Mouse (Mus musculus) midbrain, embryonic 11.5 days (tissue): ENCODE measurements around the gene Odf3. TPM values are rescaled to one million over a fixed set of nuclear protein-coding genes. Genes with fewer than 3 reads are reported as not detected.

Source experiments
- ATAC-seq: fragments of 200-750 bp; cut with Nextera tagmentation; 2 replicates; pipeline ENCODE4 v1.8.0; 2017; ENCODE audit warnings: moderate TSS enrichment, moderate library complexity; ENCODE audit not compliant: low FRiP score
- DNase-seq: peaks from one replicate; pipeline ENCODE4 v3.0.0; 2015; ENCODE audit warnings: low spot score; ENCODE audit errors: missing footprints
- H3K27ac ChIP-seq: fragments of 300-500 bp; sonication (generic); 2 replicates; pipeline ENCODE4 v1.5.1; 2014; ENCODE audit warnings: low read depth, low read length
- H3K27me3 ChIP-seq: fragments of 300-500 bp; sonication (generic); 2 replicates; pipeline ENCODE4 v1.6.1; 2014; ENCODE audit warnings: mild to moderate bottlenecking, low read length, moderate library complexity, mixed read lengths; ENCODE audit not compliant: control insufficient read depth, insufficient read depth
- H3K36me3 ChIP-seq: fragments of 300-500 bp; sonication (generic); 2 replicates; pipeline ENCODE4 v1.6.1; 2014; ENCODE audit warnings: mild to moderate bottlenecking, low read length, moderate library complexity, mixed read lengths; ENCODE audit not compliant: control insufficient read depth, insufficient read depth
- H3K4me1 ChIP-seq: fragments of 300-500 bp; sonication (generic); 2 replicates; pipeline ENCODE4 v1.6.1; 2014; ENCODE audit warnings: low read length; ENCODE audit not compliant: control insufficient read depth, insufficient read depth
- H3K4me2 ChIP-seq: fragments of 300-500 bp; sonication (generic); 2 replicates; pipeline ENCODE4 v1.6.1; 2014; ENCODE audit warnings: mild to moderate bottlenecking, moderate library complexity
- H3K4me3 ChIP-seq: fragments of 300-500 bp; sonication (generic); 2 replicates; pipeline ENCODE4 v1.5.1; 2014; ENCODE audit warnings: low read depth, low read length
- H3K9ac ChIP-seq: fragments of 300-500 bp; sonication (generic); 2 replicates; pipeline ENCODE4 v1.6.1; 2014; ENCODE audit warnings: low read length
- H3K9me3 ChIP-seq: fragments of 300-500 bp; sonication (generic); 2 replicates; pipeline ENCODE4 v1.6.1; 2016; ENCODE audit warnings: low read length; ENCODE audit not compliant: control insufficient read depth
- WGBS: fragments of 180-500 bp; shearing (Covaris S2); extraction: QIAGEN DNeasy Blood & Tissue Kit; methylation state at CpG from one replicate; pipeline ENCODE4 v1.1.7; 2014; 5-methylcytosine and 5-hydroxymethylcytosine counted together
- polyA plus RNA-seq: library from polyadenylated mRNA; unstranded; fragments of >200 nt; fragmentation: Nextera tagmentation; extraction: Ambion mirVana; gene quantifications from 2 replicates; pipeline ENCODE4 v1.2.1, GENCODE M21; 2014

The Odf3 gene
- polyA plus RNA-seq, 1 experiment from 2014 or later: not detected

- peak; percentile 89 for ATAC-seq
- Histone ChIP-seq H3K9ac (peak within 1 kb of the TSS; percentile 71), H3K9me3 (no peaks in the 10 kb centered on the region), H3K4me2 (peak within 1 kb of the TSS; percentile 59), H3K4me1 (no peaks in the 10 kb centered on the region), H3K27ac (no peak within 1 kb of the TSS), H3K36me3 (no peaks in the 10 kb centered on the region), H3K4me3 (peak within 1 kb of the TSS; percentile 49), H3K27me3 (no peaks in the 10 kb centered on the region)
- peak; percentile 96 for DNase-seq
- WGBS: 2% methylated on average over 21 of the region's 21 CpGs
These were observed 25.8 kb upstream of the Odf3 start, which contains the start of gene Zfp941 for GRCm38 (mm10) chr7:140821653-140822329. Gene Zfp941 (minus strand): TSS chr7:140822178.

GRCm38 (mm10) chr7:140822731-140823130 is 24.9 kb upstream of the Odf3 start:
- DNase-seq (peak; percentile 77), ATAC-seq (no peak)
- H3K27me3 ChIP-seq: no peaks in the 10 kb centered on the region
- H3K4me1 ChIP-seq: no peaks in the 10 kb centered on the region
- H3K9ac ChIP-seq: no peak overlapping the region
- H3K27ac ChIP-seq: no peak overlapping the region
- no peak overlapping the region for H3K4me3 ChIP-seq
- H3K9me3 ChIP-seq: no peaks in the 10 kb centered on the region
- H3K36me3 ChIP-seq: no peaks in the 10 kb centered on the region
- H3K4me2 ChIP-seq: no peak overlapping the region
- WGBS: 93% methylated on average over 4 of the region's 4 CpGs

DNA sequence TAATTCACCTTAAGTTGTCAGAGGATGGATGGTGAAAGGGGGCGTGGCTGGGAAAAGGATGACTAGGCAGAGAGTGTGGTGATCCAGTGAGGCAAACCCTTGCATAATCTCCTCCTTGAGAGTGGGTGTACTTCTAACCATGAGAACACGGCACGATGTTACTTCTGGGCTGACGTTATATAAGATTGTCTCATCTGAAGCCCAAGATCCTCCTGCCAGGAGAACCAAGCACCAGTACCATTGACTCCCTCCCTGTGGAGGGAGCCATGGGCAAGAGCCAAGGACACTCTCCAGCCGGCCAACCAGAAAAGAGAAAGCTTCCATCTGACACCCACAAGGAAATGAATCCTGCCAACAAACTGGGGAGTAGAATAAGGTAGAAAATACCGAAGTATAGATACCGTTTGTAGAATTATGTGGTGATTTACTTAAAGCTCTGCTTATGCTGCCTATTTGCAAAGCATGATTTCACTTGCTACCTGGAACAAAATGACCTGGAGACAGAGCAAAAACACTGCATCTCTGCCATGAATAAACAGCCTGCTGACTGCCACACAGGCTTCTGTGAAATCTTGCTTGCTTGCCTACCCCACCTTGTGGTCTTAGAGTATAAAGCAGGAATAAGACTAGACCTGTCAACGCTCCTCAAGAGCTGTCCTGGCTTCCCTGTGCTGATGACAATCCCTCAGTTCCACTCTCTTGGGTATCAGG is 19.3 kb upstream of the Odf3 start:
- H3K9me3 ChIP-seq: no peaks in the 10 kb centered on the region
- no peak overlapping the region for H3K27ac ChIP-seq
- DNase-seq (peak; percentile 80), ATAC-seq (no peak)
- H3K27me3 ChIP-seq: no peaks in the 10 kb centered on the region
- no peak overlapping the region for H3K4me3 ChIP-seq
- no peak overlapping the region for H3K4me2 ChIP-seq
- H3K36me3 ChIP-seq: no peaks in the 10 kb centered on the region
- H3K9ac ChIP-seq: no peak overlapping the region
- 40% methylated on average over 8 of the region's 8 CpGs for WGBS
- H3K4me1 ChIP-seq: no peaks in the 10 kb centered on the region

DNA sequence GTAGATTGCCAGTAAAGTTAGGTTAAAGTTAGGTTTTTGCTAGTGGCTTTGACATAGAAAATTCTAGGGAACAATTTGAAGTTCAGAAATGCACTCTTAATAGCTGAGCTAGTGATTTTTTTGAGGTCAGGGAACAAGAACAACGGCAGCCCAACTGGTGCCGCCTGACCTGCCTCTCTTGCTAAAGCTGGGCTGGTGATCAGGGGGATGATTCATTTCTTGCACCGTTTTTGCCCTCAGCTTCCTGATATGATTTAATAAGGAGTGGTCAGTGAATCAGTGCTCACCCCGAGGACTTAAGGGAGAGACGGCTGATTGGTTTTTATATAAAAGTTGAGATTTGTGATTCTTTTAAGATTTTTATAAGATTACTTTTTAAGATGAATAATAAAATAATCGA is 16.2 kb upstream of the Odf3 start:
- H3K4me3 ChIP-seq: no peak overlapping the region
- H3K4me1 ChIP-seq: no peaks in the 10 kb centered on the region
- H3K36me3 ChIP-seq: no peaks in the 10 kb centered on the region
- H3K4me2 ChIP-seq: no peak overlapping the region
- no peak overlapping the region for H3K27ac ChIP-seq
- no peaks in the 10 kb centered on the region for H3K27me3 ChIP-seq
- ATAC-seq (no peak), DNase-seq (peak; percentile 8)
- H3K9me3 ChIP-seq: no peaks in the 10 kb centered on the region
- no peak overlapping the region for H3K9ac ChIP-seq
- 74% methylated on average over 6 of the region's 6 CpGs for WGBS

- ATAC-seq (no peak), DNase-seq (peak; percentile 47)
- H3K9ac ChIP-seq: no peak overlapping the region
- no peaks in the 10 kb centered on the region for H3K9me3 ChIP-seq
- no peak overlapping the region for H3K4me2 ChIP-seq
- H3K4me1 ChIP-seq: no peaks in the 10 kb centered on the region
- H3K4me3 ChIP-seq: no peak overlapping the region
- H3K27ac ChIP-seq: no peak overlapping the region
- no peaks in the 10 kb centered on the region for H3K27me3 ChIP-seq
- H3K36me3 ChIP-seq: no peaks in the 10 kb centered on the region
- 74% methylated on average over 4 of the region's 4 CpGs for WGBS
These were observed 14.3 kb upstream of the Odf3 start for GRCm38 (mm10) chr7:140833341-140833740.

DNA sequence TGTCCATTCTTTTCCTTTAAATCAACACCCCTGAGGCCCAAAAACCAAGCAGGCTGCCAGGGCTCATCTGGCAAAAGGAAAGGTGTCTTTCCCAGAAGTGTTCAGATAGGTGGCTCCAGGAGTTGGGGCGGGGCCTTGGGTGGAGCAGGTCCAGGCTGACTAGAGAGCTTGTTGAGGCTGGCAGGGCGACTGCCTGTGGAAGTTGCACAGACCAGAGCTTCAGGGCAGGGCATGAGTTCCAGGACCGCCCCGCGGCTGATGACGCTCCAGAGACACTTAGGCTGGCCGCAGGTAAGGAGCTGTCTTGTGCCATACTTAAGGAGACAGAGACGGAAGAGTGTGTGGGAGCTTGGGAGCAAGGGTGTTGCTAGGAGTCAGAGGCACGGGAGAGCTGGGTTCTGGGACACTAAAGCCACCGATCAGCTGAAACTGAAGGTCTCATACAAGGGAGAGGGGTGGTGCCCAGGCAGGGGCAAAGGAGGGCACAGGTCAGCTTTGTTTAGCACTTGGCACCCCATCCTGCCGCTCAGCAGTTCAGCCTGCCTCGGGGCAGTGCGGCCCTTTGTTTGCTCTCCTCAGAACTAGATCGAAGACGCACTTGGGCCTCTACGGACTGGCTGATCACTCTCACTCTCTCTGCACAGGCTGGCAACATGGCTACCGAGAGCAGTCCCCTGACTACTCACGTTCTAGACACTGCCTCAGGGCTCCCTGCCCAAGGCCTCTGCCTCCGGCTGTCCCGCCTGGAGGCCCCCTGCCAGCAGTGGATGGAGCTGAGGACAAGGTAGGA is 12.4 kb upstream of the Odf3 start, which contains the start of gene Urah:
TSS of gene Urah (plus strand) at position 51 of the 790 bp plus-strand sequence.
- DNase-seq: no peak
- 43% methylated on average over 20 of the region's 20 CpGs for WGBS
- H3K27me3 ChIP-seq: no peaks in the 10 kb centered on the region

DNA sequence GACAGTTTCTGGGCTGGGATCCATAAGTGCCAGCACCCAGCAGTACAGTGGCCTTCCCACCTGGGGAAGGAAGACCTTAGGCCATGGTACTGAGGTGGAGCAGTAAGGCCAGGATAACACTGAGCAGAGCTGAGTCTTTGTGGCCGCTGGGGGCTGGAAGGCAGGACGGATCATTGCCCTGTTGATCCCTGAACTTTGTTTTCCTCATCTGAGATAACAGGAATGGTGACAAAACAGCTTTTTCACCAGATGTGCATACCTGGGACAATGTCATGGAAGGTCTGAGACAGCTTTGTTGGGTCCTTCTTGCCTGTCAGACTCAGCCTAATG is 11.9 kb upstream of the Odf3 start:
- Histone ChIP-seq H3K4me2 (no peak overlapping the region), H3K9ac (no peak overlapping the region), H3K36me3 (no peaks in the 10 kb centered on the region), H3K4me3 (no peak overlapping the region), H3K9me3 (no peaks in the 10 kb centered on the region), H3K27ac (no peak overlapping the region), H3K4me1 (no peaks in the 10 kb centered on the region), H3K27me3 (no peaks in the 10 kb centered on the region)
- 73% methylated on average over 2 of the region's 2 CpGs for WGBS
- ATAC-seq (no peak), DNase-seq (no peak)

More for the DNA sequence above, 12.4 kb upstream of the Odf3 start, which contains the start of gene Urah:
- Histone ChIP-seq H3K9me3 (no peaks in the 10 kb centered on the region), H3K4me3 (no peak within 1 kb of the TSS), H3K36me3 (no peaks in the 10 kb centered on the region), H3K4me2 (no peak within 1 kb of the TSS), H3K4me1 (no peaks in the 10 kb centered on the region), H3K27ac (no peak within 1 kb of the TSS), H3K9ac (no peak within 1 kb of the TSS)
- ATAC-seq: no peak

GRCm38 (mm10) chr7:140836243-140837115 is 11.1 kb upstream of the Odf3 start:
- H3K4me2 ChIP-seq: no peak overlapping the region
- no peaks in the 10 kb centered on the region for H3K4me1 ChIP-seq
- H3K9ac ChIP-seq: no peak overlapping the region
- H3K36me3 ChIP-seq: no peaks in the 10 kb centered on the region
- H3K9me3 ChIP-seq: no peaks in the 10 kb centered on the region
- 84% methylated on average over 9 of the region's 9 CpGs for WGBS
- H3K4me3 ChIP-seq: no peak overlapping the region
- DNase-seq: no peak
- ATAC-seq: no peak
- H3K27ac ChIP-seq: no peak overlapping the region
- no peaks in the 10 kb centered on the region for H3K27me3 ChIP-seq
